Mouse (Mus musculus) embryonic fibroblast, embryonic 13.5 days (primary cell): ENCODE measurements at regions not wholly inside any gene's neighbourhood (a gene's known extent, or its start where the extent isn't known, plus 50 kb on each side); places are given as distances from the start of the nearest gene placed in this dataset.

Experiments used
- CTCF ChIP-seq: IDR thresholded peaks from 2 replicates; pipeline ENCODE4 v1.5.1; 2011; ENCODE audit warnings: mild to moderate bottlenecking, control low read depth, low read length, moderate library complexity, borderline replicate concordance; ENCODE audit not compliant: insufficient read depth
- POLR2A ChIP-seq: IDR thresholded peaks from 2 replicates; pipeline ENCODE4 v1.6.1; 2011; ENCODE audit warnings: low read depth, mild to moderate bottlenecking, control low read depth, low read length, moderate library complexity

GRCm38 (mm10) chr9:32823439-32824133 is 187.6 kb downstream of the Ets1 start:
- TF ChIP-seq POLR2A (0 out of 2 replicates have a peak, but pooled peaks have one; percentile 22), CTCF (no peak)
